Mouse (Mus musculus) heart, adult 2 months (tissue): ENCODE results near the gene Tmem184c.

Source experiments
- CTCF ChIP-seq: fragments of 200-600 bp; IDR thresholded peaks from 2 replicates; pipeline ENCODE4 v1.8.1; 2022; ENCODE audit warnings: antibody characterized with exemption, mild to moderate bottlenecking, moderate library complexity
- EP300 ChIP-seq: fragments of 200-500 bp; IDR thresholded peaks from 2 replicates; pipeline ENCODE4 v1.6.1; 2011; ENCODE audit warnings: low read depth, low read length, control low read depth; ENCODE audit not compliant: insufficient read depth
- POLR2A ChIP-seq: fragments of 200-500 bp; IDR thresholded peaks from 2 replicates; pipeline ENCODE4 v1.6.1; 2011; ENCODE audit warnings: mild to moderate bottlenecking, low read depth, low read length, control low read depth; ENCODE audit not compliant: insufficient read depth

GRCm38 (mm10) chr8:77610374-77610969 lies at the start of gene Tmem184c:
- TF ChIP-seq CTCF (no peak), POLR2A (peak; percentile 67), EP300 (0 out of 2 replicates have a peak, but pooled peaks have one; percentile 35)
